Mouse (Mus musculus) liver, adult 2 months (tissue): ENCODE results near the gene Fam205a4.
"Not testable (repeated sequence)": the region's sequence is repeated elsewhere in the genome, so short reads cannot be mapped to it uniquely, and the experiment has no call there.

ENCODE experiments used
- CTCF ChIP-seq: fragments of 200-500 bp; IDR thresholded peaks from 2 replicates; pipeline ENCODE4 v1.5.1; 2011; ENCODE audit warnings: low read depth, low read length, control low read depth
- POLR2A ChIP-seq: fragments of 200-500 bp; IDR thresholded peaks from 2 replicates; pipeline ENCODE4 v1.6.1; 2011; ENCODE audit warnings: low read length, control low read depth; ENCODE audit not compliant: insufficient read depth; ENCODE audit errors: extremely low read depth

GRCm38 (mm10) chr4:41965758-41966157, at the start of gene Fam205a4:
- TF ChIP-seq CTCF, POLR2A: not testable (repeated sequence)
